Mouse (Mus musculus) C2C12 (cell line): ENCODE data around the gene Fam114a2. TPM values are rescaled to one million over a fixed set of nuclear protein-coding genes. Genes with fewer than 3 reads are reported as not detected.
A peak's percentile ranks its signal among the peaks of the same experiment; 100 is the strongest.

Experiments
- H3K27me3 ChIP-seq: one replicate; pipeline ENCODE4 v1.6.1; 2011; ENCODE audit not compliant: control insufficient read depth, insufficient read depth, insufficient read length
- H3K36me3 ChIP-seq: one replicate; pipeline ENCODE4 v1.6.1; 2011; ENCODE audit not compliant: control insufficient read depth, insufficient read depth
- H3K4me3 ChIP-seq: one replicate; pipeline ENCODE4 v1.5.1; 2011; ENCODE audit warnings: mild to moderate bottlenecking, control low read depth; ENCODE audit not compliant: poor library complexity, insufficient read depth, severe bottlenecking
- H3K79me2 ChIP-seq: one replicate; pipeline ENCODE4 v1.6.1; 2011; ENCODE audit not compliant: control insufficient read depth, insufficient read depth
- H3K79me3 ChIP-seq: one replicate; pipeline ENCODE4 v1.6.1; 2011; ENCODE audit warnings: low read depth, control low read depth
- H3ac ChIP-seq: one replicate; pipeline ENCODE3; 2011; ENCODE audit warnings: low read depth; ENCODE audit not compliant: control insufficient read depth, insufficient read length
- CEBPB ChIP-seq: IDR thresholded peaks from one replicate; pipeline ENCODE4 v1.6.1; 2011; ENCODE audit warnings: low read depth, mild to moderate bottlenecking, control low read depth, moderate library complexity
- CTCF ChIP-seq: IDR thresholded peaks from one replicate; pipeline ENCODE4 v1.5.1; 2011; ENCODE audit not compliant: control insufficient read depth, insufficient read depth, insufficient read length
- FOSL1 ChIP-seq: IDR thresholded peaks from one replicate; pipeline ENCODE4 v1.8.0; 2011; ENCODE audit warnings: mild to moderate bottlenecking, low read length; ENCODE audit not compliant: poor library complexity, insufficient read depth, severe bottlenecking
- MAX ChIP-seq: IDR thresholded peaks from one replicate; pipeline ENCODE4 v1.6.1; 2011; ENCODE audit warnings: mild to moderate bottlenecking, control low read depth
- MYOD1 ChIP-seq: IDR thresholded peaks from one replicate; pipeline ENCODE4 v1.6.1; 2011; ENCODE audit warnings: low read depth; ENCODE audit not compliant: control insufficient read depth, insufficient read length
- MYOG ChIP-seq: IDR thresholded peaks from one replicate; pipeline ENCODE4 v1.6.1; 2011; ENCODE audit not compliant: control insufficient read depth, insufficient read length; ENCODE audit errors: extremely low read depth
- USF1 ChIP-seq: IDR thresholded peaks from one replicate; pipeline ENCODE4 v1.6.1; 2011; ENCODE audit warnings: low read depth, mild to moderate bottlenecking, control low read depth, moderate library complexity
- polyA plus RNA-seq: library from polyadenylated mRNA; unstranded; fragments of >200 nt; fragmentation: generic; extraction: Trizol; gene quantifications from one replicate; pipeline ENCODE4 v1.2.1, GENCODE M21; 2012; ENCODE audit warnings: missing spikeins

Fam114a2 gene
- polyA plus RNA-seq, 1 experiment: 21.1 TPM

GRCm38 (mm10) chr11:57488436-57488835 lies 30.0 kb downstream of the Fam114a2 start:
- Histone ChIP-seq H3ac (no peak overlapping the region), H3K79me2 (no peaks in the 10 kb centered on the region), H3K36me3 (peaks cover 34% of the 10 kb centered on the region), H3K4me3 (no peak overlapping the region), H3K79me3 (no peaks in the 10 kb centered on the region), H3K27me3 (no peaks in the 10 kb centered on the region)
- TF ChIP-seq CTCF: no peak
- TF ChIP-seq MYOG: no peak
- no peak for TF ChIP-seq FOSL1
- TF ChIP-seq MYOD1: no peak
- TF ChIP-seq MAX: no peak
- no peak for TF ChIP-seq CEBPB
- TF ChIP-seq USF1: no peak

GRCm38 (mm10) chr11:57478077-57478476 lies 40.3 kb downstream of the Fam114a2 start:
- no peak for TF ChIP-seq FOSL1
- no peak for TF ChIP-seq MAX
- no peak for TF ChIP-seq USF1
- TF ChIP-seq MYOG: no peak
- TF ChIP-seq MYOD1: no peak
- no peak for TF ChIP-seq CEBPB
- TF ChIP-seq CTCF: no peak
- no peak overlapping the region for H3ac ChIP-seq
- H3K27me3 ChIP-seq: no peaks in the 10 kb centered on the region
- no peaks in the 10 kb centered on the region for H3K79me3 ChIP-seq
- H3K79me2 ChIP-seq: no peaks in the 10 kb centered on the region
- H3K4me3 ChIP-seq: no peak overlapping the region
- H3K36me3 ChIP-seq: peaks cover 7% of the 10 kb centered on the region

- Histone ChIP-seq H3K27me3 (no peaks in the 10 kb centered on the region), H3ac (no peak overlapping the region), H3K4me3 (no peak overlapping the region), H3K79me2 (no peaks in the 10 kb centered on the region), H3K79me3 (no peaks in the 10 kb centered on the region), H3K36me3 (no peaks in the 10 kb centered on the region)
- TF ChIP-seq CTCF (peak; percentile 3), USF1 (no peak)
These were observed 43.3 kb downstream of the Fam114a2 start for GRCm38 (mm10) chr11:57475119-57475518.

- no peaks in the 10 kb centered on the region for H3K27me3 ChIP-seq
- H3K4me3 ChIP-seq: no peak overlapping the region
- no peaks in the 10 kb centered on the region for H3K79me3 ChIP-seq
- H3K79me2 ChIP-seq: no peaks in the 10 kb centered on the region
- H3K36me3 ChIP-seq: no peaks in the 10 kb centered on the region
- TF ChIP-seq MYOG: no peak
- no peak for TF ChIP-seq USF1
- TF ChIP-seq CEBPB: no peak
- TF ChIP-seq MYOD1: no peak
- no peak for TF ChIP-seq MAX
- no peak for TF ChIP-seq FOSL1
- no peak for TF ChIP-seq CTCF
- H3ac ChIP-seq: no peak overlapping the region
These were observed 44.0 kb downstream of the Fam114a2 start for GRCm38 (mm10) chr11:57474296-57474941.

- Histone ChIP-seq H3K27me3 (no peaks in the 10 kb centered on the region), H3K79me2 (no peaks in the 10 kb centered on the region), H3ac (no peak overlapping the region), H3K79me3 (no peaks in the 10 kb centered on the region), H3K36me3 (no peaks in the 10 kb centered on the region), H3K4me3 (no peak overlapping the region)
- TF ChIP-seq MAX (no peak), CEBPB (no peak), MYOG (no peak), CTCF (no peak), FOSL1 (no peak), USF1 (no peak), MYOD1 (no peak)
These were observed 47.4 kb downstream of the Fam114a2 start for GRCm38 (mm10) chr11:57470979-57471378.

GRCm38 (mm10) chr11:57470056-57470455 lies 48.4 kb downstream of the Fam114a2 start:
- TF ChIP-seq MAX (no peak), MYOG (no peak), FOSL1 (no peak)
- Histone ChIP-seq H3K27me3 (no peaks in the 10 kb centered on the region), H3K36me3 (no peaks in the 10 kb centered on the region), H3K79me2 (no peaks in the 10 kb centered on the region), H3ac (no peak overlapping the region), H3K79me3 (no peaks in the 10 kb centered on the region), H3K4me3 (no peak overlapping the region)
